Mouse (Mus musculus) midbrain, embryonic 11.5 days (tissue): ENCODE results near the gene Supt6. TPM values are rescaled to one million over a fixed set of nuclear protein-coding genes. Genes with fewer than 3 reads are reported as not detected.

Experiments
- ATAC-seq: fragments of 200-750 bp; cut with Nextera tagmentation; 2 replicates; pipeline ENCODE4 v1.8.0; 2017; ENCODE audit warnings: moderate TSS enrichment, moderate library complexity; ENCODE audit not compliant: low FRiP score
- DNase-seq: peaks from one replicate; pipeline ENCODE4 v3.0.0; 2015; ENCODE audit warnings: low spot score; ENCODE audit errors: missing footprints
- H3K27ac ChIP-seq: fragments of 300-500 bp; sonication (generic); 2 replicates; pipeline ENCODE4 v1.5.1; 2014; ENCODE audit warnings: low read depth, low read length
- H3K27me3 ChIP-seq: fragments of 300-500 bp; sonication (generic); 2 replicates; pipeline ENCODE4 v1.6.1; 2014; ENCODE audit warnings: mild to moderate bottlenecking, low read length, moderate library complexity, mixed read lengths; ENCODE audit not compliant: control insufficient read depth, insufficient read depth
- H3K36me3 ChIP-seq: fragments of 300-500 bp; sonication (generic); 2 replicates; pipeline ENCODE4 v1.6.1; 2014; ENCODE audit warnings: mild to moderate bottlenecking, low read length, moderate library complexity, mixed read lengths; ENCODE audit not compliant: control insufficient read depth, insufficient read depth
- H3K4me1 ChIP-seq: fragments of 300-500 bp; sonication (generic); 2 replicates; pipeline ENCODE4 v1.6.1; 2014; ENCODE audit warnings: low read length; ENCODE audit not compliant: control insufficient read depth, insufficient read depth
- H3K4me2 ChIP-seq: fragments of 300-500 bp; sonication (generic); 2 replicates; pipeline ENCODE4 v1.6.1; 2014; ENCODE audit warnings: mild to moderate bottlenecking, moderate library complexity
- H3K4me3 ChIP-seq: fragments of 300-500 bp; sonication (generic); 2 replicates; pipeline ENCODE4 v1.5.1; 2014; ENCODE audit warnings: low read depth, low read length
- H3K9ac ChIP-seq: fragments of 300-500 bp; sonication (generic); 2 replicates; pipeline ENCODE4 v1.6.1; 2014; ENCODE audit warnings: low read length
- H3K9me3 ChIP-seq: fragments of 300-500 bp; sonication (generic); 2 replicates; pipeline ENCODE4 v1.6.1; 2016; ENCODE audit warnings: low read length; ENCODE audit not compliant: control insufficient read depth
- WGBS: fragments of 180-500 bp; shearing (Covaris S2); extraction: QIAGEN DNeasy Blood & Tissue Kit; methylation state at CpG from one replicate; pipeline ENCODE4 v1.1.7; 2014; 5-methylcytosine and 5-hydroxymethylcytosine counted together
- polyA plus RNA-seq: library from polyadenylated mRNA; unstranded; fragments of >200 nt; fragmentation: Nextera tagmentation; extraction: Ambion mirVana; gene quantifications from 2 replicates; pipeline ENCODE4 v1.2.1, GENCODE M21; 2014

Gene Supt6
- polyA plus RNA-seq, 1 experiment from 2014 or later, result 25.2 TPM

- no peak overlapping the region for H3K4me3 ChIP-seq
- ATAC-seq (no peak), DNase-seq (no peak)
- no peaks in the 10 kb centered on the region for H3K4me1 ChIP-seq
- H3K9ac ChIP-seq, result no peak overlapping the region
- WGBS, result 87% methylated on average over 7 of the region's 7 CpGs
- no peaks in the 10 kb centered on the region for H3K27me3 ChIP-seq
- no peak overlapping the region for H3K4me2 ChIP-seq
- no peaks in the 10 kb centered on the region for H3K9me3 ChIP-seq
- H3K36me3 ChIP-seq, result peaks cover 17% of the 10 kb centered on the region
- H3K27ac ChIP-seq, result no peak overlapping the region
Observed at GRCm38 (mm10) chr11:78207190-78207589, 38.6 kb downstream of the Supt6 start.

- Histone ChIP-seq H3K36me3 (peaks cover 12% of the 10 kb centered on the region), H3K4me3 (no peak overlapping the region), H3K9me3 (no peaks in the 10 kb centered on the region), H3K27ac (no peak overlapping the region), H3K4me1 (no peaks in the 10 kb centered on the region), H3K4me2 (no peak overlapping the region), H3K9ac (no peak overlapping the region), H3K27me3 (no peaks in the 10 kb centered on the region)
- ATAC-seq (no peak), DNase-seq (no peak)
- 84% methylated on average over 13 of the region's 13 CpGs for WGBS
Observed at GRCm38 (mm10) chr11:78205361-78206206, 40.2 kb downstream of the Supt6 start.

DNA sequence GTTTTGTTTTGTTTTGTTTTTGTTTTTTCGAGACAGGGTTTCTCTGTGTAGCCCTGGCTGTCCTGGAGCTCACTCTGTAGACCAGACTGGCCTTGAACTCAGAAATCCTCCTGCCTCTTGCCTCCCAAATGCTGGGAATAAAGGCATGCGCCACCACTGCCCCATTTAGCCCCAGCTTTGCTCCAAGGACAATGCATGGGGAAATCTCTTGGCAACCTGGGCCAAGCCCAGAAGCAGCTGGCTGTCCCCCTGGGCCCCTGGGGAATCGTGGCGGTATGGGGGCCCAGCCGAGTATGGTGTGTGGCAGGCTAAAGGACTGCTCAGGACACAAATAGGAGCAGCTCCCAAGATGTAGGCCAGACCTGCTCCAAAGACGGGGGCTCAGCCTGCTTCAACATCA, 41.5 kb downstream of the Supt6 start:
- Histone ChIP-seq H3K9ac (no peak overlapping the region), H3K27ac (no peak overlapping the region), H3K4me3 (no peak overlapping the region), H3K4me1 (no peaks in the 10 kb centered on the region), H3K4me2 (no peak overlapping the region), H3K36me3 (peaks cover 10% of the 10 kb centered on the region), H3K9me3 (no peaks in the 10 kb centered on the region), H3K27me3 (no peaks in the 10 kb centered on the region)
- no peak for ATAC-seq
- 83% methylated on average over 6 of the region's 6 CpGs for whole genome bisulfite sequencing
- DNase-seq, result no peak

DNA sequence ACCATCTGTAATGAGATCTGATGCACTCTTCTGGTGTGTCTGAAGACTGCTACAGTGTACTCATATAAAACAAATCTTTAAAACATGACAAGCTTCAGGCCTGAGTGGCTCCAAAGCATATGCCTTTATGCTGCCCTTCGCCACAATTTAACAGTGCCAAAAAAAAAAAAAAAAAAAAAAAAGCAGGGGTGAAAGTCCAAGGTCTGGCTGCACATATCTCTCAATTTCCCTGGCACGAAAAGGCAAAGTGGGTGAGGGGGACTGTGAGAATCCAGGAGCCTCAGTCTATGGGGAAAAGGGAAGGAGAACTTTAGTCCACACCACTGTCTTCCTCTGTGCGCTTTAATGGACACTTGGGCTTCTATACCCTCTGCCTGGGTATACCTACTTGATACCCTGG, 43.4 kb downstream of the Supt6 start:
- Histone ChIP-seq H3K4me1 (no peaks in the 10 kb centered on the region), H3K9ac (no peak overlapping the region), H3K36me3 (peaks cover 3% of the 10 kb centered on the region; the same call in 1 of the 2 replicates), H3K9me3 (no peaks in the 10 kb centered on the region), H3K27me3 (no peaks in the 10 kb centered on the region), H3K4me3 (no peak overlapping the region), H3K4me2 (no peak overlapping the region), H3K27ac (no peak overlapping the region)
- WGBS, result 97% methylated on average over 3 of the region's 3 CpGs
- no peak for ATAC-seq
- DNase-seq, result no peak

GRCm38 (mm10) chr11:78195101-78195863, 50.5 kb downstream of the Supt6 start:
- 60% methylated on average over 23 of the region's 23 CpGs for WGBS
- H3K27ac ChIP-seq, result no peak overlapping the region
- H3K27me3 ChIP-seq, result no peaks in the 10 kb centered on the region
- DNase-seq, result no peak
- no peaks in the 10 kb centered on the region for H3K9me3 ChIP-seq
- H3K4me2 ChIP-seq, result peak overlapping the region; percentile 48
- 0 out of 2 replicates have a peak overlapping the region, but pooled peaks have one; percentile 44 for H3K9ac ChIP-seq
- ATAC-seq, result no peak
- peaks cover 9% of the 10 kb centered on the region for H3K36me3 ChIP-seq
- peaks cover 5% of the 10 kb centered on the region; the same call in 1 of the 2 replicates for H3K4me1 ChIP-seq
- H3K4me3 ChIP-seq, result peak overlapping the region; percentile 32

DNA sequence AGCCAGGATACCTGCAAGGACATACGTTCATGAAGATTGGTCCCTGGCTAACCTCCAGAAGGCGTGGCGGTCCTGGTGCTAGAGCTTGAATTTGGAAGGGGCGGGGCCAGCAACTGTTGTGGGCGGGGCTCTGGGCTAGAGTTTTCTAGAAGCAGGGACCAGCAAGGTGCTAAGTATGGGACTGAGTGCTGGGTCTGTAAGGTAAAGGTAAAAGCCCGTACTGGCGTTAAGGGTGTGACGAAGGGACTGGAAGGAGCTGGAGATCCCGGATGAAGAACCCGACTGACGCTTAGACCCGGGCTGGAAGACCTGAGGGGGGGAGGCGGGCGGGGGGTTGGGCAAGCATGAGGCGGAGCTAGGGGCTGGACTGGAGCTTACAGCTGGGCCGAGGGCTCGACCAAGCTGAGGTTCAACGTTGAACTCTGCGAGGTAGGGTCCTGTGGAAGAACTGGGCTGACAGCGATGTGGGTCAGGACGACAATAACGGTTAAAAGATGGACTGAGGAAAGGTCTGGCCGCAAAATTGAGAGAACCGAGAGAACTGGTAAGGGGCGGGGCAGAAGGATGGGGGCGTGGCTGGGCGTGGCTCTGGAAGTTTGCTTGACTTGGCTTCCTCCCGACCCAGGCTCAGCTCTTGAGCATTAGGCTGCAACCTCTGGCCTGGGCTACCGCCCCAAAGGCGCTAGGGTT, 51.2 kb downstream of the Supt6 start:
- ATAC-seq (peak; percentile 73), DNase-seq (peak; percentile 98)
- H3K4me1 ChIP-seq, result peaks cover 10% of the 10 kb centered on the region
- no peak overlapping the region for H3K27ac ChIP-seq
- H3K4me3 ChIP-seq, result peak overlapping the region; percentile 32
- H3K4me2 ChIP-seq, result peak overlapping the region; percentile 48
- no peaks in the 10 kb centered on the region for H3K9me3 ChIP-seq
- H3K27me3 ChIP-seq, result no peaks in the 10 kb centered on the region
- WGBS, result 3% methylated on average over 30 of the region's 30 CpGs
- H3K36me3 ChIP-seq, result peaks cover 9% of the 10 kb centered on the region
- peak overlapping the region; percentile 44 for H3K9ac ChIP-seq

GRCm38 (mm10) chr11:78193113-78193512, 52.7 kb downstream of the Supt6 start, which contains the start of gene Proca1:
TSS of gene Proca1 (plus strand) at chr11:78193392.
- Histone ChIP-seq H3K4me3 (no peak within 1 kb of the TSS), H3K27ac (no peak within 1 kb of the TSS), H3K4me2 (no peak within 1 kb of the TSS), H3K36me3 (peaks cover 9% of the 10 kb centered on the region), H3K4me1 (peaks cover 10% of the 10 kb centered on the region), H3K27me3 (no peaks in the 10 kb centered on the region), H3K9me3 (no peaks in the 10 kb centered on the region), H3K9ac (no peak within 1 kb of the TSS; the same call in 1 of the 2 replicates)
- ATAC-seq (no peak), DNase-seq (no peak)
- 77% methylated on average over 1 of the region's 1 CpGs for WGBS

DNA sequence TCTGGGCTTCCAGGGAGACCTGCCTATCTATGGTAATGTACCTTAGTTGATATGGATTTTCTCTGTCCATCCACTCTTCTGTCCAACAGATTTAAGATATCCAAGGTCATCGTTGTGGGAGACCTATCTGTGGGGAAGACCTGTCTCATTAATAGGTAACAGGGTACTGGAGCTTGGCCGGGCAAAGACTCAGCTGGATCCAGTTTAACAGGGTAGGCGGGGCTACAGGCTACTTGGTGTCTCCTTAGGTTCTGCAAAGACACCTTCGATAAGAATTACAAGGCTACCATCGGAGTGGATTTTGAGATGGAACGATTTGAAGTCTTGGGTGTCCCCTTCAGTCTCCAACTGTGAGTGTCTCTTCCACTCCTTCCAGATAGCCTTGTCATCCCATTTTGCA, 55.7 kb downstream of the Supt6 start:
- Histone ChIP-seq H3K4me1 (peaks cover 12% of the 10 kb centered on the region), H3K9ac (peak overlapping the region; percentile 81), H3K27ac (peak overlapping the region; percentile 91), H3K27me3 (no peaks in the 10 kb centered on the region), H3K36me3 (peaks cover 9% of the 10 kb centered on the region), H3K9me3 (no peaks in the 10 kb centered on the region), H3K4me3 (peak overlapping the region; percentile 54), H3K4me2 (peak overlapping the region; percentile 64)
- DNase-seq (no peak), ATAC-seq (no peak)
- 71% methylated on average over 6 of the region's 6 CpGs for WGBS
